Mouse (Mus musculus) stomach, postnatal 0 days (tissue): ENCODE measurements around the gene Ppp2r2c.

Experiments used
- CTCF ChIP-seq: IDR thresholded peaks from 2 replicates; pipeline ENCODE4 v1.5.1; 2016; ENCODE audit warnings: antibody characterized with exemption, low read depth, mild to moderate bottlenecking, moderate library complexity
- EP300 ChIP-seq: optimal IDR thresholded peaks from 2 replicates; pipeline ENCODE3; 2016; ENCODE audit warnings: antibody characterized with exemption

GRCm38 (mm10) chr5:36841701-36842100, 26.6 kb upstream of the Ppp2r2c start:
- TF ChIP-seq CTCF = no peak
- no peak for TF ChIP-seq EP300
